Comparison of ENCODE assay signal across 22 mouse cellular contexts in genomic region chr3:145974986-145975385, GRCm38 (mm10). TPM values are rescaled to one million over a fixed set of nuclear protein-coding genes. Genes with fewer than 3 reads are reported as not detected.
A peak's percentile ranks its signal among the peaks of the same experiment; 100 is the strongest.
DNase-seq lines count a peak whose midpoint lies in the region; ATAC-seq and TF ChIP-seq lines count a peak whose summit lies in the region.
"Had no signal": no experiment of that assay in that cellular context is flagged by ENCODE, and none has a peak within 500 bp of the region (broad histone marks: within the 10 kb centered on the region; RNA-seq: fewer than 3 reads in every experiment).

No protein-coding gene starts in this region.

- H3K79me2 ChIP-seq in myocyte (ENCODE audit: control insufficient read depth, insufficient read depth), result no peaks in the 10 kb centered on the region

- no peak for TF ChIP-seq POLR2A in myocyte (IDR thresholded peaks at IDR 0.05; ENCODE audit: insufficient read length, low read depth)

- H3K4me3 ChIP-seq in myocyte, result no peak overlapping the region
- no peak overlapping the region for H3K4me3 ChIP-seq in forebrain, embryonic 13.5 days
- H3K4me3 ChIP-seq: embryonic facial prominence, embryonic 10.5 days; embryonic facial prominence, embryonic 12.5 days; erythroblast, embryonic 14.5 days; forebrain, embryonic 10.5 days; forebrain, embryonic 12.5 days; forebrain, embryonic 15.5 days had no signal

- no peak overlapping the region for H3K27ac ChIP-seq in forebrain, embryonic 13.5 days
- H3K27ac ChIP-seq: embryonic facial prominence, embryonic 10.5 days; embryonic facial prominence, embryonic 12.5 days; forebrain, embryonic 10.5 days; forebrain, embryonic 12.5 days; forebrain, embryonic 15.5 days had no signal

- H3ac ChIP-seq in myocyte (ENCODE audit: control insufficient read depth, insufficient read length), result no peak overlapping the region

- no peak overlapping the region for H3K9ac ChIP-seq in forebrain, embryonic 13.5 days
- H3K9ac ChIP-seq: embryonic facial prominence, embryonic 12.5 days; forebrain, embryonic 12.5 days; forebrain, embryonic 15.5 days had no signal

- peak overlapping the region; percentile 18 for H3K4me2 ChIP-seq in myocyte (ENCODE audit: low read depth)
- H3K4me2 ChIP-seq in forebrain, embryonic 13.5 days, result no peak overlapping the region
- H3K4me2 ChIP-seq: embryonic facial prominence, embryonic 12.5 days; forebrain, embryonic 12.5 days; forebrain, embryonic 15.5 days had no signal

- WGBS in forebrain, embryonic 13.5 days, result 95% methylated on average over 7 of the region's 7 CpGs

- peak; percentile 68 for DNase-seq in 3T3-L1 (ENCODE audit: low read depth, low spot score)
- DNase-seq in NIH3T3 (ENCODE audit: low read depth), result peak; percentile 94
- DNase-seq: adrenal gland, adult 8-10 months; adrenal gland, postnatal 14 days; adrenal gland, postnatal 36 days; B cell, adult 2 months; cerebellum, adult 11-12 months; cerebellum, adult 2 months; cerebellum, adult 9-10 months; cerebellum, postnatal 10 days; cerebellum, postnatal 25 days had no signal

- no peak for ATAC-seq in CD4-positive, CD25-positive, alpha-beta regulatory T cell, adult 4 months
- ATAC-seq in forebrain, embryonic 13.5 days, result no peak
- ATAC-seq: activated CD4-positive, CD25-positive, alpha-beta regulatory T cell, adult 4 months; forebrain, embryonic 15.5 days; Patski had no signal

- peaks cover 11% of the 10 kb centered on the region; the same call in 1 of the 2 replicates for H3K9me3 ChIP-seq in forebrain, embryonic 13.5 days (replicated peaks)
- H3K9me3 ChIP-seq: forebrain, embryonic 15.5 days had no signal

- H3K36me3 ChIP-seq in myocyte (ENCODE audit: control insufficient read depth, insufficient read depth), result no peaks in the 10 kb centered on the region
- no peaks in the 10 kb centered on the region for H3K36me3 ChIP-seq in forebrain, embryonic 13.5 days (ENCODE audit: poor library complexity, severe bottlenecking)
- H3K36me3 ChIP-seq: embryonic facial prominence, embryonic 10.5 days; embryonic facial prominence, embryonic 12.5 days; forebrain, embryonic 10.5 days; forebrain, embryonic 12.5 days; forebrain, embryonic 15.5 days had no signal

- H3K27me3 ChIP-seq in myocyte (ENCODE audit: control insufficient read depth, insufficient read depth, insufficient read length), result no peaks in the 10 kb centered on the region
- H3K27me3 ChIP-seq in forebrain, embryonic 13.5 days, result no peaks in the 10 kb centered on the region
- H3K27me3 ChIP-seq: embryonic facial prominence, embryonic 12.5 days; forebrain, embryonic 15.5 days; Patski had no signal

- no peaks in the 10 kb centered on the region for H3K4me1 ChIP-seq in forebrain, embryonic 13.5 days
- H3K4me1 ChIP-seq: embryonic facial prominence, embryonic 12.5 days; forebrain, embryonic 10.5 days; forebrain, embryonic 12.5 days; forebrain, embryonic 15.5 days had no signal

TF ChIP-seq in myocyte, 11 proteins besides CTCF, POLR2A, EP300 and RAD21:
- TF ChIP-seq TCF12 (IDR thresholded peaks at IDR 0.05; ENCODE audit: insufficient read depth, poor library complexity, severe bottlenecking), result no peak
- TF ChIP-seq REST (IDR thresholded peaks at IDR 0.05; ENCODE audit: insufficient read depth, insufficient read length), result no peak
- no peak for TF ChIP-seq MAX (IDR thresholded peaks at IDR 0.05; ENCODE audit: low read depth)
- no peak for TF ChIP-seq MYOG (IDR thresholded peaks at IDR 0.05; ENCODE audit: control insufficient read depth in 1 of 3, insufficient read depth in 1 of 3, insufficient read length in 2 of 3, low read depth in 2 of 3)
- TF ChIP-seq POLR2AphosphoS2 (IDR thresholded peaks at IDR 0.05; ENCODE audit: insufficient read length, low read depth), result no peak
- no peak for TF ChIP-seq USF1 (IDR thresholded peaks at IDR 0.05; ENCODE audit: low read depth)
- TF ChIP-seq E2F4 (IDR thresholded peaks at IDR 0.05; ENCODE audit: insufficient read depth), result no peak
- TF ChIP-seq TCF3 (IDR thresholded peaks at IDR 0.05; ENCODE audit: insufficient read length, low read depth), result no peak
- TF ChIP-seq MYOD1 (IDR thresholded peaks at IDR 0.05; ENCODE audit: control insufficient read depth in 1 of 3, insufficient read length in 2 of 3, low read depth in 2 of 3), result no peak
- no peak for TF ChIP-seq CEBPB (IDR thresholded peaks at IDR 0.05; ENCODE audit: insufficient read depth, poor library complexity, severe bottlenecking)
- TF ChIP-seq SRF (IDR thresholded peaks at IDR 0.05; ENCODE audit: control insufficient read depth, insufficient read length, low read depth), result no peak

RNA-seq across cellular contexts. Expression of gene Syde2, which starts 12.7 kb away (rescaled TPM):
- 0.73 TPM for polyA plus RNA-seq in myocyte (2012; fragmentation: generic; extraction: Trizol)
- polyA plus RNA-seq in CD4-positive, CD25-positive, alpha-beta regulatory T cell, adult 4 months (2017; shearing (Covaris generic)), result not detected
- 0.59 and 0.88 TPM in 2 replicates for polyA plus RNA-seq in forebrain, embryonic 13.5 days (2015; fragmentation: Nextera tagmentation; extraction: Ambion mirVana)
- polyA plus RNA-seq: activated CD4-positive, CD25-positive, alpha-beta regulatory T cell, adult 4 months; erythroblast, embryonic 14.5 days had no signal

RNA-seq across cellular contexts. Expression of gene 2410004B18Rik, which starts 37.2 kb away (rescaled TPM):
- polyA plus RNA-seq in myocyte (2012; fragmentation: generic; extraction: Trizol), result 18.7 TPM
- polyA plus RNA-seq in CD4-positive, CD25-positive, alpha-beta regulatory T cell, adult 4 months (2017; shearing (Covaris generic)), result 10 to 100 TPM; 18.9 to 21.5 TPM
- 62.5 and 67.0 TPM in 2 replicates for polyA plus RNA-seq in forebrain, embryonic 13.5 days (2015; fragmentation: Nextera tagmentation; extraction: Ambion mirVana)

RNA-seq across cellular contexts. Expression of gene Bcl10, which starts 52.4 kb away (rescaled TPM):
- polyA plus RNA-seq in myocyte (2012; fragmentation: generic; extraction: Trizol), result 25.9 TPM
- polyA plus RNA-seq in CD4-positive, CD25-positive, alpha-beta regulatory T cell, adult 4 months (2017; shearing (Covaris generic)), result 10 to 100 TPM; 43.5 to 50.2 TPM
- 42.7 and 45.4 TPM in 2 replicates for polyA plus RNA-seq in forebrain, embryonic 13.5 days (2015; fragmentation: Nextera tagmentation; extraction: Ambion mirVana)
